Mouse (Mus musculus): ENCODE results near the gene Ctnna3.
"Not testable (repeated sequence)": the region's sequence is repeated elsewhere in the genome, so short reads cannot be mapped to it uniquely, and the experiment has no call there.

GRCm38 (mm10) chr10:65033516-65033915 lies 1603.6 kb downstream of the Ctnna3 start:
- not testable (repeated sequence) for TF ChIP-seq POLR2A (IDR thresholded peaks at IDR 0.05; ENCODE audit: borderline replicate concordance, insufficient read depth, low read length); CTCF (IDR thresholded peaks at IDR 0.05; ENCODE audit: borderline replicate concordance, insufficient read depth, low read depth, low read length)
